Mouse (Mus musculus): Measurements from ENCODE around the gene Serpinb1c. TPM values are rescaled to one million over a fixed set of nuclear protein-coding genes. Genes with fewer than 3 reads are reported as not detected.
A peak's percentile ranks its signal among the peaks of the same experiment; 100 is the strongest.
"Not testable (repeated sequence)": the region's sequence is repeated elsewhere in the genome, so short reads cannot be mapped to it uniquely, and the experiment has no call there.

The Serpinb1c gene
- polyA plus RNA-seq, 1 experiment from 2014 or later = not detected

- 35% methylated on average over 8 of the region's 8 CpGs for WGBS
- Histone ChIP-seq H3K9ac (replicated peaks) (no peak overlapping the region), H3K4me3 (no peak overlapping the region), H3K4me1 (no peaks in the 10 kb centered on the region), H3K27ac (replicated peaks) (no peak overlapping the region), H3K36me3 (no peaks in the 10 kb centered on the region), H3K27me3 (no peaks in the 10 kb centered on the region), H3K9me3 (no peaks in the 10 kb centered on the region), H3K4me2 (replicated peaks) (no peak overlapping the region)
- peak; percentile 98 for ATAC-seq (replicated peaks)
Observed at GRCm38 (mm10) chr13:32903211-32903873, 5.3 kb upstream of the Serpinb1c start.

GRCm38 (mm10) chr13:32902481-32903015 is 4.5 kb upstream of the Serpinb1c start:
- 10% methylated on average over 4 of the region's 4 CpGs for WGBS

GRCm38 (mm10) chr13:32900639-32901038 is 2.6 kb upstream of the Serpinb1c start:
- no peak overlapping the region for H3K4me3 ChIP-seq
- WGBS = 18% methylated on average over 2 of the region's 2 CpGs
- no peaks in the 10 kb centered on the region for H3K4me1 ChIP-seq
- H3K27ac ChIP-seq (replicated peaks) = no peak overlapping the region
- no peaks in the 10 kb centered on the region for H3K36me3 ChIP-seq
- no peak overlapping the region for H3K9ac ChIP-seq (replicated peaks)
- H3K27me3 ChIP-seq = no peaks in the 10 kb centered on the region
- H3K4me2 ChIP-seq (replicated peaks) = no peak overlapping the region
- no peaks in the 10 kb centered on the region for H3K9me3 ChIP-seq
- ATAC-seq (replicated peaks) = no peak

More at GRCm38 (mm10) chr13:32902481-32903015, 4.5 kb upstream of the Serpinb1c start:
- Histone ChIP-seq H3K27ac (replicated peaks) (no peak overlapping the region), H3K4me2 (replicated peaks) (no peak overlapping the region), H3K27me3 (no peaks in the 10 kb centered on the region), H3K4me1 (no peaks in the 10 kb centered on the region), H3K4me3 (no peak overlapping the region), H3K9me3 (no peaks in the 10 kb centered on the region), H3K9ac (replicated peaks) (no peak overlapping the region), H3K36me3 (no peaks in the 10 kb centered on the region)
- ATAC-seq (replicated peaks) = peak; percentile 85

GRCm38 (mm10) chr13:32899114-32899513 is 1.1 kb upstream of the Serpinb1c start:
- not testable (repeated sequence) for H3K27me3 ChIP-seq; H3K4me2 ChIP-seq (replicated peaks); H3K4me3 ChIP-seq; H3K9me3 ChIP-seq; H3K4me1 ChIP-seq; H3K9ac ChIP-seq (replicated peaks); ATAC-seq (replicated peaks); H3K36me3 ChIP-seq; H3K27ac ChIP-seq (replicated peaks)
- WGBS = 94% methylated on average over 2 of the region's 2 CpGs

- Histone ChIP-seq H3K27me3 (no peaks in the 10 kb centered on the region), H3K9me3 (no peaks in the 10 kb centered on the region), H3K4me3 (no peak overlapping the region), H3K9ac (replicated peaks) (no peak overlapping the region), H3K4me2 (replicated peaks) (no peak overlapping the region), H3K4me1 (no peaks in the 10 kb centered on the region), H3K27ac (replicated peaks) (no peak overlapping the region), H3K36me3 (no peaks in the 10 kb centered on the region)
- WGBS = 78% methylated on average over 4 of the region's 4 CpGs
- no peak for ATAC-seq (replicated peaks)
Observed at GRCm38 (mm10) chr13:32896931-32897330, 1.1 kb downstream of the Serpinb1c start.

DNA sequence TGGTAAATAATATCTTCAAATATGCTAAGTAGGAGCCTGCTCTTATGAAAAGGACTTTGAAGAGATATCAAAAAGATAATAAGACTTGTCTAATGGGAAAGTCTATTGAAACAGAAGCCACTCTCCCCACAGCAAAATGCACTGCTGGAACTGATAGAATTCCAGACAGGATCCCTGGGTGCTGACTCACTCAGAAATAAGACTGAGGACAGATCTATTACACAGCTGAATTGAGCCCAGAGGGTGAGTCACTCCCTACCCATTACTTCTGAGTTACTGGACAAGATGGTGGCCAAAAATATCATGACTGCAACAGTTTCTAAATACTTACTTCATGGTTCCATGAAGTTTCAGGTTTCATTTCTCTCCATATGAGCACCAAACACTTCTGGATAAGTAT is 13.3 kb downstream of the Serpinb1c start:
- ATAC-seq (replicated peaks) = no peak
- Histone ChIP-seq H3K4me1 (no peaks in the 10 kb centered on the region), H3K9me3 (no peaks in the 10 kb centered on the region)

GRCm38 (mm10) chr13:32873862-32874261 is 24.1 kb downstream of the Serpinb1c start:
- no peak overlapping the region for H3K4me2 ChIP-seq (replicated peaks)
- H3K27me3 ChIP-seq = no peaks in the 10 kb centered on the region
- 74% methylated on average over 1 of the region's 1 CpGs for whole genome bisulfite sequencing
- H3K4me1 ChIP-seq = no peaks in the 10 kb centered on the region
- ATAC-seq (replicated peaks) = no peak
- no peak overlapping the region for H3K9ac ChIP-seq (replicated peaks)
- no peak overlapping the region for H3K4me3 ChIP-seq
- H3K9me3 ChIP-seq = no peaks in the 10 kb centered on the region
- no peaks in the 10 kb centered on the region for H3K36me3 ChIP-seq
- H3K27ac ChIP-seq (replicated peaks) = no peak overlapping the region

More for the DNA sequence above, 13.3 kb downstream of the Serpinb1c start:
- Histone ChIP-seq H3K27ac (replicated peaks) (no peak overlapping the region), H3K27me3 (no peaks in the 10 kb centered on the region), H3K4me2 (replicated peaks) (no peak overlapping the region), H3K9ac (replicated peaks) (no peak overlapping the region), H3K4me3 (no peak overlapping the region), H3K36me3 (no peaks in the 10 kb centered on the region)

DNA sequence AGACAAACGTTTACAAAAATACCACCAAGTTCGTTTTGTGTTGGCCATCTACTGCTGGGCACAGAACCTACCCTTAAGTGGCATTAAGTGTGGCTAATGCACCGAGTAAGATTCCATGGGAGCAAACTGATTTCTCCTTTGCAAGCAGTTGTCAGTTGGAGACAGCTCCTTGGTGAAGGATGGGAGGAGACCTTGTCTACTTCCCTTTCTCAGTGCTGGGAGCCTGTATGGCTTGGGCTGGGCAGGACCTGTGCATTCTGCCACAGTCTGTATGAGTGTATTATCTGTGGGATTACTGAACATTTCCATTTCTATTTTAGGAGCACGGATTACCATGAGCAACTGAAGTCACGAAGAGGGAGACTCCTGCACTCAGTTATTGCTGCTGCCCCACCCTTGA is 29.2 kb downstream of the Serpinb1c start:
- no peak for ATAC-seq (replicated peaks)
- Histone ChIP-seq H3K9ac (replicated peaks) (no peak overlapping the region), H3K9me3 (no peaks in the 10 kb centered on the region), H3K27me3 (no peaks in the 10 kb centered on the region), H3K4me3 (no peak overlapping the region), H3K4me1 (no peaks in the 10 kb centered on the region), H3K36me3 (no peaks in the 10 kb centered on the region), H3K4me2 (replicated peaks) (no peak overlapping the region), H3K27ac (replicated peaks) (no peak overlapping the region)
- WGBS = 76% methylated on average over 5 of the region's 5 CpGs

DNA sequence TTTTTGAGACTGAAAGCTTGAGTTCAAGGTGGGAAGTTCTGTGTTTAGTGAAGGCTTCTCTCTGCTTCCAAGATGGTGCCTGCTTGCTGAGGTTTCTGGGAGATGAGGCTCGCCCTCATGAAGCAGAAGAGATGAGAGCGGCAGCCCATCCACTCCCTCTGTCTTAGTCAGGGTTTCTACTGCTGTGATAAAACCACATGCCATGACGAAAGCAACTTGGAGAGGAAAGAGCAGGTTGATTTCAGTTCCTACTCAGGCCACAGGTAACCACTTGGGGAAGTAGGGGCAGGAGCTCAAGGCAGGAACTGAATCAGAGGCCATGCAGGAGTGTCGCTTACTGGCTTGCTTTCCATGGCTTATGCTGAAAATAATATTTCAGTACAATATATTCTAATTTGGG is 29.8 kb downstream of the Serpinb1c start:
- H3K9ac ChIP-seq (replicated peaks); ATAC-seq (replicated peaks); H3K9me3 ChIP-seq; H3K27ac ChIP-seq (replicated peaks); H3K4me2 ChIP-seq (replicated peaks); H3K4me3 ChIP-seq; H3K36me3 ChIP-seq; H3K27me3 ChIP-seq; H3K4me1 ChIP-seq: not testable (repeated sequence)
- WGBS = 89% methylated on average over 4 of the region's 4 CpGs

DNA sequence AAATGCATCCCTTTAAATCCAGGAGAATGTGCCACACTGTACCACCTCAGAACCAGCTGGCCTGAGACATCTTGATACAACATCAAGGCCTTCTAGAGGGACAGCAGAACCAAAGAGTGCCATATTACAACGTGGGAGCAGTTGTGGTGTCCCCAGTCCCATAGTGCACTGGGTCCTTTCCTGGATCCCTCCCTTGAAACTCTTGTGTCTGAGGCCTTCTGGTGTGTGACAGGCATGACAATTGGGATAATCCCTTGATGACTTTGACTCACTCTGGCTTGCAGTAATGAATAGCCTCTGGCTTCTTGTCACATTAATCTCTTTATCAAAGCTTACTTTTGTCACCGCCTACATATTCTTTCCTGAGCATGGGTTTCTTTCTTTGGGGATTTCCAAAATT is 31.0 kb downstream of the Serpinb1c start:
- H3K9me3 ChIP-seq = no peaks in the 10 kb centered on the region
- H3K9ac ChIP-seq (replicated peaks) = no peak overlapping the region
- no peak overlapping the region for H3K4me3 ChIP-seq
- no peaks in the 10 kb centered on the region for H3K4me1 ChIP-seq
- WGBS = 37% methylated on average over 2 of the region's 2 CpGs
- no peak overlapping the region for H3K4me2 ChIP-seq (replicated peaks)
- H3K27me3 ChIP-seq = no peaks in the 10 kb centered on the region
- no peak for ATAC-seq (replicated peaks)
- no peaks in the 10 kb centered on the region for H3K36me3 ChIP-seq
- no peak overlapping the region for H3K27ac ChIP-seq (replicated peaks)

DNA sequence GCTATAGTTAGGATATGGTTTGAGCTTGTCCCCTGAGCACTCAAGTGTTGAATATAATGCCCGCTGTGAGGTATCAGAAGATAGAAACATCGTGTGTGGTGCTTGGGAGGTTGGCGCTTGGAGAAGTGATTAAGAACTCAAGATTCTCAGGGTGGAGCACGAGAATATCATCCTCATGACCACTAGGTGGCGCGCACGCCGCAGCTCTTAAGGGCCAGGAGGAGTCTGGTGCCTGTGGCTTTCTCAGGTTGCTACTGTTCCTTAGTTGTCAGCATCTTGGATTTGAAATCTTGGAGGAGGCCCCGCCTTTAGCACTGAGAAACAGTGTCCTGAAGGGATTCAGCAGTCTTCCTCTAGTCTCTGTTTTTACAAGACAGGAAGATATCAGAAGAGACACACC is 31.5 kb downstream of the Serpinb1c start:
- no peaks in the 10 kb centered on the region for H3K9me3 ChIP-seq
- H3K4me1 ChIP-seq = no peaks in the 10 kb centered on the region
- H3K27me3 ChIP-seq = no peaks in the 10 kb centered on the region
- no peaks in the 10 kb centered on the region for H3K36me3 ChIP-seq
- H3K4me3 ChIP-seq = no peak overlapping the region
- WGBS = 8% methylated on average over 9 of the region's 9 CpGs
- no peak overlapping the region for H3K9ac ChIP-seq (replicated peaks)
- peak; percentile 74; the same call in 1 of the 2 replicates for ATAC-seq (replicated peaks)
- no peak overlapping the region for H3K27ac ChIP-seq (replicated peaks)
- H3K4me2 ChIP-seq (replicated peaks) = no peak overlapping the region

- WGBS = 62% methylated on average over 2 of the region's 2 CpGs
Observed at GRCm38 (mm10) chr13:32865591-32865990, 32.4 kb downstream of the Serpinb1c start.

DNA sequence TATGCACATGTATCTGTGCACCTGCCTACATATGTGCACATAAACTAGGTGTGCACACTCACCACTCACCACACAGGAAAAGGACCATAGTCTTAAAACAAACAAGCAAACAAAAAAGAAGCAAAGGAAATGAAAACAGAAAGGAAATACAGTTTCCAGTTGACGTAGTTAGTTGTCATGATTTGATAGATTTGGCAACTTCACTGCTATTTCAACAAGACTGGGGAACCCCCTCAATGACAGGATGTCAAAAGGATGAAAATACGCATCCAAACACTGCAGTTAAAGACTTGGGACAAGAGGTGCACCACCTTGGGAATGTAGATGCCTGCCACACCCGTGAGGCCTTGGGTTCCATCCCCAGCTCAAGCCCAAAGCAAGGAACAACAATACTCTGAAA is 33.5 kb downstream of the Serpinb1c start:
- 86% methylated on average over 3 of the region's 3 CpGs for WGBS
- ATAC-seq (replicated peaks); H3K4me3 ChIP-seq; H3K4me2 ChIP-seq (replicated peaks); H3K27me3 ChIP-seq; H3K4me1 ChIP-seq; H3K9me3 ChIP-seq; H3K36me3 ChIP-seq; H3K9ac ChIP-seq (replicated peaks); H3K27ac ChIP-seq (replicated peaks): not testable (repeated sequence)

More at GRCm38 (mm10) chr13:32865591-32865990, 32.4 kb downstream of the Serpinb1c start:
- no peak overlapping the region for H3K27ac ChIP-seq (replicated peaks)
- no peak overlapping the region for H3K9ac ChIP-seq (replicated peaks)
- H3K36me3 ChIP-seq = no peaks in the 10 kb centered on the region
- no peaks in the 10 kb centered on the region for H3K9me3 ChIP-seq
- H3K4me1 ChIP-seq = no peaks in the 10 kb centered on the region
- no peaks in the 10 kb centered on the region for H3K27me3 ChIP-seq
- no peak for ATAC-seq (replicated peaks)
- H3K4me3 ChIP-seq = no peak overlapping the region
- H3K4me2 ChIP-seq (replicated peaks) = no peak overlapping the region

Measured in forebrain, embryonic 15.5 days (tissue).